Mouse (Mus musculus): ENCODE measurements around the gene Lasp1. TPM values are rescaled to one million over a fixed set of nuclear protein-coding genes. Genes with fewer than 3 reads are reported as not detected.

The Lasp1 gene
- polyA plus RNA-seq, 1 experiment = 69.4 TPM

DNA sequence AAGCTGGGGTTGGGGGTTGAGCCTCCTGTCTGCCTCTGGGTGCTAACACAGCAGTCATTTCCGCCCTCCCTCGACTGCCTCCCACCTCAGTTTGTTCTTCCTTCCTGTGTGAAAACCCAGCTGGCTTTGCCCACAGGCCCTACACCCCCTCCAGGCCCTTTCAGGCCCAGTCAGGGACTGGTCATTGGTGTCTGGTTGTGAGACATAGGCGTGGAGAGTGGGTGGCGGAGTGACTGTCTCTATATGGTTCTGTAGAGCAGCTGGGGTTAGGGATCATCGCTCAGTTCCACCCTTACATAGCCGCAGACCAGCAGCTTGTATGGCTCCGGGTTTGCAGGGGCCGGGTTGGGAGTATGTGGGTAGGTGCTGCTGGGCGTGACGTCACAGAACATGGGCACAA is 26.5 kb downstream of the Lasp1 start:
- no peak overlapping the region; the same call in 1 of the 2 replicates for H3K4me3 ChIP-seq (ENCODE audit: extremely low read depth, insufficient read depth, insufficient read length)
- DNase-seq (ENCODE audit: low read depth in 1 of 2, low spot score in 2 of 2) = peak in 1 of 2 experiments; percentile 64
- TF ChIP-seq POLR2A (IDR thresholded peaks at IDR 0.05; ENCODE audit: low read depth, low read length) (no peak), CTCF (IDR thresholded peaks at IDR 0.05; ENCODE audit: extremely low read depth, insufficient read depth, insufficient read length, insufficient replicate concordance) (no peak)
- peaks cover 5% of the 10 kb centered on the region; the same call in 1 of the 2 replicates for H3K36me3 ChIP-seq (ENCODE audit: control insufficient read depth, insufficient read depth, low read length)
- H3K4me1 ChIP-seq (ENCODE audit: control insufficient read depth, insufficient read depth, insufficient read length) = peaks cover 39% of the 10 kb centered on the region
- H3K27ac ChIP-seq (ENCODE audit: insufficient read depth, low read length) = peak overlapping the region; percentile 81
- 20% methylated on average over 10 of the region's 10 CpGs for WGBS
- no peaks in the 10 kb centered on the region for H3K27me3 ChIP-seq (ENCODE audit: control insufficient read depth, insufficient read depth, low read length)

- Histone ChIP-seq H3K27ac (ENCODE audit: insufficient read depth, low read length) (peak overlapping the region; percentile 81; the same call in 1 of the 2 replicates), H3K36me3 (ENCODE audit: control insufficient read depth, insufficient read depth, low read length) (peaks cover 5% of the 10 kb centered on the region; the same call in 1 of the 2 replicates), H3K4me3 (ENCODE audit: extremely low read depth, insufficient read depth, insufficient read length) (no peak overlapping the region), H3K4me1 (ENCODE audit: control insufficient read depth, insufficient read depth, insufficient read length) (peaks cover 46% of the 10 kb centered on the region), H3K27me3 (ENCODE audit: control insufficient read depth, insufficient read depth, low read length) (no peaks in the 10 kb centered on the region)
- TF ChIP-seq POLR2A (IDR thresholded peaks at IDR 0.05; ENCODE audit: low read depth, low read length) = no peak
- no peak for TF ChIP-seq CTCF (IDR thresholded peaks at IDR 0.05; ENCODE audit: extremely low read depth, insufficient read depth, insufficient read length, insufficient replicate concordance)
- WGBS = 16% methylated on average over 9 of the region's 9 CpGs
- no peak for DNase-seq (ENCODE audit: low read depth in 1 of 2, low spot score in 2 of 2)
Measured at GRCm38 (mm10) chr11:97825971-97826370, 27.2 kb downstream of the Lasp1 start.

- peak overlapping the region; percentile 81; the same call in 1 of the 2 replicates for H3K27ac ChIP-seq (ENCODE audit: insufficient read depth, low read length)
- peaks cover 46% of the 10 kb centered on the region for H3K4me1 ChIP-seq (ENCODE audit: control insufficient read depth, insufficient read depth, insufficient read length)
- no peak for DNase-seq (ENCODE audit: low read depth in 1 of 2, low spot score in 2 of 2)
- peaks cover 5% of the 10 kb centered on the region; the same call in 1 of the 2 replicates for H3K36me3 ChIP-seq (ENCODE audit: control insufficient read depth, insufficient read depth, low read length)
- H3K4me3 ChIP-seq (ENCODE audit: extremely low read depth, insufficient read depth, insufficient read length) = no peak overlapping the region
- TF ChIP-seq CTCF (IDR thresholded peaks at IDR 0.05; ENCODE audit: extremely low read depth, insufficient read depth, insufficient read length, insufficient replicate concordance) (no peak), POLR2A (IDR thresholded peaks at IDR 0.05; ENCODE audit: low read depth, low read length) (no peak)
- 23% methylated on average over 7 of the region's 7 CpGs for WGBS
- H3K27me3 ChIP-seq (ENCODE audit: control insufficient read depth, insufficient read depth, low read length) = no peaks in the 10 kb centered on the region
Measured at GRCm38 (mm10) chr11:97826414-97826813, 27.6 kb downstream of the Lasp1 start.

GRCm38 (mm10) chr11:97827654-97828053 is 28.9 kb downstream of the Lasp1 start:
- TF ChIP-seq CTCF (IDR thresholded peaks at IDR 0.05; ENCODE audit: extremely low read depth, insufficient read depth, insufficient read length, insufficient replicate concordance) = no peak
- TF ChIP-seq POLR2A (IDR thresholded peaks at IDR 0.05; ENCODE audit: low read depth, low read length) = no peak
- Histone ChIP-seq H3K4me3 (ENCODE audit: extremely low read depth, insufficient read depth, insufficient read length) (no peak overlapping the region), H3K27me3 (ENCODE audit: control insufficient read depth, insufficient read depth, low read length) (no peaks in the 10 kb centered on the region), H3K27ac (ENCODE audit: insufficient read depth, low read length) (no peak overlapping the region), H3K4me1 (ENCODE audit: control insufficient read depth, insufficient read depth, insufficient read length) (peaks cover 46% of the 10 kb centered on the region), H3K36me3 (ENCODE audit: control insufficient read depth, insufficient read depth, low read length) (peaks cover 5% of the 10 kb centered on the region; the same call in 1 of the 2 replicates)
- WGBS = 92% methylated on average over 6 of the region's 6 CpGs
- DNase-seq (ENCODE audit: low read depth in 1 of 2, low spot score in 2 of 2) = no peak

GRCm38 (mm10) chr11:97829365-97829764 is 30.6 kb downstream of the Lasp1 start:
- H3K4me3 ChIP-seq (ENCODE audit: extremely low read depth, insufficient read depth, insufficient read length) = no peak overlapping the region
- WGBS = 35% methylated on average over 7 of the region's 7 CpGs
- H3K27ac ChIP-seq (ENCODE audit: insufficient read depth, low read length) = no peak overlapping the region
- H3K4me1 ChIP-seq (ENCODE audit: control insufficient read depth, insufficient read depth, insufficient read length) = peaks cover 44% of the 10 kb centered on the region
- peaks cover 10% of the 10 kb centered on the region for H3K36me3 ChIP-seq (ENCODE audit: control insufficient read depth, insufficient read depth, low read length)
- no peak for DNase-seq (ENCODE audit: low read depth in 1 of 2, low spot score in 2 of 2)
- no peak for TF ChIP-seq POLR2A (IDR thresholded peaks at IDR 0.05; ENCODE audit: low read depth, low read length)
- no peak for TF ChIP-seq CTCF (IDR thresholded peaks at IDR 0.05; ENCODE audit: extremely low read depth, insufficient read depth, insufficient read length, insufficient replicate concordance)
- no peaks in the 10 kb centered on the region for H3K27me3 ChIP-seq (ENCODE audit: control insufficient read depth, insufficient read depth, low read length)

- H3K4me1 ChIP-seq (ENCODE audit: control insufficient read depth, insufficient read depth, insufficient read length) = peaks cover 39% of the 10 kb centered on the region; the same call in 1 of the 2 replicates
- H3K27me3 ChIP-seq (ENCODE audit: control insufficient read depth, insufficient read depth, low read length) = no peaks in the 10 kb centered on the region
- no peak for TF ChIP-seq CTCF (IDR thresholded peaks at IDR 0.05; ENCODE audit: extremely low read depth, insufficient read depth, insufficient read length, insufficient replicate concordance)
- no peak; the same call in 1 of the 2 replicates for TF ChIP-seq POLR2A (IDR thresholded peaks at IDR 0.05; ENCODE audit: low read depth, low read length)
- DNase-seq (ENCODE audit: low read depth in 1 of 2, low spot score in 2 of 2) = peak; percentile 62 to 69
- no peak overlapping the region for H3K4me3 ChIP-seq (ENCODE audit: extremely low read depth, insufficient read depth, insufficient read length)
- H3K36me3 ChIP-seq (ENCODE audit: control insufficient read depth, insufficient read depth, low read length) = peaks cover 16% of the 10 kb centered on the region
- H3K27ac ChIP-seq (ENCODE audit: insufficient read depth, low read length) = peak overlapping the region; percentile 73
- WGBS = 13% methylated on average over 12 of the region's 12 CpGs
Measured at GRCm38 (mm10) chr11:97829913-97830476, 31.2 kb downstream of the Lasp1 start.

- WGBS = 31% methylated on average over 6 of the region's 6 CpGs
- TF ChIP-seq CTCF (IDR thresholded peaks at IDR 0.05; ENCODE audit: extremely low read depth, insufficient read depth, insufficient read length, insufficient replicate concordance) = no peak
- TF ChIP-seq POLR2A (IDR thresholded peaks at IDR 0.05; ENCODE audit: low read depth, low read length) = no peak
- DNase-seq (ENCODE audit: low read depth in 1 of 2, low spot score in 2 of 2) = no peak
- peak overlapping the region; percentile 73 for H3K27ac ChIP-seq (ENCODE audit: insufficient read depth, low read length)
- H3K4me1 ChIP-seq (ENCODE audit: control insufficient read depth, insufficient read depth, insufficient read length) = peaks cover 34% of the 10 kb centered on the region; the same call in 1 of the 2 replicates
- peaks cover 19% of the 10 kb centered on the region for H3K36me3 ChIP-seq (ENCODE audit: control insufficient read depth, insufficient read depth, low read length)
- no peak overlapping the region for H3K4me3 ChIP-seq (ENCODE audit: extremely low read depth, insufficient read depth, insufficient read length)
- H3K27me3 ChIP-seq (ENCODE audit: control insufficient read depth, insufficient read depth, low read length) = no peaks in the 10 kb centered on the region
Measured at GRCm38 (mm10) chr11:97830501-97830900, 31.7 kb downstream of the Lasp1 start.

Data from spleen, adult 2 months (tissue).